Mouse (Mus musculus): Measurements from ENCODE around the gene Slc38a10.

Slc38a10 gene

DNA sequence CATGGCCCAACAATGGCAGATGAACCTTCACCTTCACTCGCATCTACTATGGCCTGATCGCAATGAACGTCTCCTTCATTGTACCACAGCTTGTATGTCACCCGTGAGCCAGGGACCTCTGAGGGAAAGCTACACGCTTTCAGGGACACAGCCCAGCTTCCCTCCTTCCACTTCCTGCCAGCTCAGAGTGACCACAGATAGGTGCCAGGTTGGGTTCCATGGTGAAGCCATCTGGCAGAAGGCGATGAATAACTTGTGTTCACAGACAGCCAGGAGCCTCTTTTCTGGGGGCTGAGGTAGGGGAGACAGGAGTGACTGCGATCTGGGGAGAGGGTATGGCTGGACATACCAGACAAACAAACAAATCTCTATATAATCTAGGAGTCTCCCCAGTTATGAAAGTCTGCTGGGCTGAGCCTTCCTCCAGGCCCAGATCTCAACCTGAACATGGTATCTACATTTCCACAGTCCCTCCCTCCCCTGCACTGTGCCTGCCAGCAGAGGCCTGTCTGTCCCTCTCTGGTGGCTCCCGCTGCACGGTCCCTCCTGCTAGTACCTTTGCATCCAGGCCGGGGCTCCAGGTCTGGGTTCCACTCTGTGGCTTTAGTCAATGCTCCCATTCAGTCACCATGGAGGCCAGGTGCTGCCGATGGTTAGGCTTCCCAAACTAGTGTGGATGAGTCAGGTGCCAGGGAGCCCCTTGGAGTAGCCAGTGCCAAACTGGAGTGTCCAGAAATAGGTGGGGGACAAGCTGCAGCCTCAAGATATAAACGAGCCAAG lies 95.0 kb downstream of the Slc38a10 start:
- no peak for DNase-seq (ENCODE audit: low read depth, low spot score)

Measured in forelimb bud, embryonic 11.5 days (tissue).